Mouse (Mus musculus): ENCODE results near the gene Mrpl49. TPM values are rescaled to one million over a fixed set of nuclear protein-coding genes. Genes with fewer than 3 reads are reported as not detected.

Mrpl49 gene
- total RNA-seq, 4 experiments from 2014 or later: 33.7 to 44.8 (median 40.9) TPM

DNA sequence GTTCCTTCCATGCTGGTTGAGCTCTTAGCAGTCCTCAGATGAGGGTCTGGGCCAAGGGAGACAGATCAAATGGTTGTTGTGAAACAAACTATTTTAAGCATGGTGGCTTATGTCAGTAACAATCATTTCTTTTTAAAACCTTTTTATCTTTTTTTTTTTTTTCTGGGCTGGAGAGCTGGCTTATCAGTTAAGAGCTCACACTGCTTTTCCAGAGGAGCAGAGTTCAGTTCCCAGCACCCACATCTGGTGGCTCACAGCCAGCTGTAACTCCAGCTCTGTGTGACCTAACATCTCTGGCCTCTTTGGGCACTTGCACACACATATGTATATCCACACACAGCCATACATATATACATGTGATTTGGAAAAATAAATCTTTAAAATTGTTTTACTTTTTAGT, 19.9 kb downstream of the Mrpl49 start:
- no peak for DNase-seq (ENCODE audit: low spot score)

DNA sequence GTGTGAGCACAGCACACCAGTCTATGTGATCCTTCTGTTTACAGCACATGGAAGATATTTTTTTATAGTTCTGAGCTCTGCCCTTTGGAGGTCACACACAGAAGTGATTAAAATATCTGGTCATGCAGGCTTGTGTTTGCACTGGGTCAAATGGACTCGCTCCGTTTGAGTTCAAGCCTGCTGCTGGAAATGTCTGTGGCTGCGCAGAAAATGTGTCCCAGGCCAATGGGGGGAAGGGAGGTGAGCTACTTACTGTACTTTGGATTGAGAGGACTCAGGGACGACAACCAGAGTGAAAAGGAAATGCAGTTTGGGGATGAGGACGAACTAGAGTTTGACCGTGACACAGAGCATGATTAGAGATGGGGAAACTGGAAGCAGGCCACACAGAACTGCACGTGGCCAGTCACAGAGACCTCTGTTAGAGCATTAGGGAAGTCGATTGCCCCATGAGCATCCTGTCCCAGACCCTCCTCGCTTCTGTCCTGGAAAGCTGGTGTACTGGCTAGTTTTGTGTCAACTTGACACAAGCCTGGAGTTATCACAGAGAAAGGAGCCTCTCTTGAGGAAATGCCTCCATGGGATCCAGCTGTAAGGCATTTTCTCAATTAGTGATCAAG, 21.5 kb downstream of the Mrpl49 start:
- no peak for DNase-seq (ENCODE audit: low spot score)

DNA sequence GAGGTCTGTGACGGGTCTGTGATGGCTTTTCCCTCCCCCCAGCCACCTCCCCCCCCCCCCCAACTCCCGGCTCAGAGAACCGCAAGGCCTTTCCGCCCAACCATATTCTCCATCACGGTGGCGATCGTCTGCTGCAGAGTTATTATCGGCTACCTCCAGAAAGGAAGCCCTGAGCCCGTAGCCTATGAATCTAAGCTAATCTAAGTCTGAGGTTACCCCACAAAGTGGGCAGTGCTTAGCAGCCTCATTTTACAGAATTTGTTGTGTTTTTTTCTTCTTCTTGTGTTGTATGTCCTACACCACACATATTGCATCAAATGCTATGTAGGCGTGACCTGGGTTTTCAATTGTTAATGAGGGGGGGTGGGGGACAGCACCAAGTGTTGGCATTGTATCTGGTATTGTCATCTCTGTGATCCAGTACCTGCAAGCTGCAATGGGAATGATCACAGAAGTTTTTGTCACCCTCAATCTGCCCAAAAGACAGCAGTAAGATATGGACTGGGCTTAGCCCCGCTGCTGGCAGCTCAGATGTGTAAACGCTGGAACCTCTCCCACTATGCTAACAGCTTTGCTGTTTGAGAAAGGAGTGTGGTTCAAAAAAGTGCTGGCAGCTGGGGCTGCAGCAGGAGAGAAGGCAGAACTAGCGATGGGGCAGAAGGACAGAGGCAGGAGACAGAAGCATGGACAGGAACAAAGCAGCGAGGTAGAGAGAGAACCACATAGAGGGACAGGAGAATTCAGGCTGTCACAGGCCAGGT, 26.9 kb downstream of the Mrpl49 start:
- no peak for DNase-seq (ENCODE audit: low spot score)

DNA sequence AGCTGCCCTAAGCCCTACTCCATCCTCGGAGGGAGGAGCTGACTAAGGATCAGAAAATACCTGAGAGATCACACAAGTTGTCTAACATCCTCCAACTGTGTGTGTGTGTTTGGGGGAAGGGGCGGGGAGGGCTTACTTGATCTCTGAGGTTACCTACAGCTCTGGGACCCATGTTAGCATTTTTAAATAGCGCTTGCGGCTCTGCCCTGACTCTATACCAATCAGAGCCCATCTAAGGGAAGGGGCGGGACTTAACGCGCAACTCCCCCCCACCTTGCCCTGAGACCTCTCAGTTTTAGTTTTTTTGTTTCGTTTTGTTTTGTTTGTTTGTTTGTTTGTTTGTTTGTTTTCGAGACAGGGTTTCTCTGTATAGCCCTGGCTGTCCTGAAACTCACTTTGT, 28.2 kb downstream of the Mrpl49 start:
- DNase-seq (ENCODE audit: low spot score): no peak

DNA sequence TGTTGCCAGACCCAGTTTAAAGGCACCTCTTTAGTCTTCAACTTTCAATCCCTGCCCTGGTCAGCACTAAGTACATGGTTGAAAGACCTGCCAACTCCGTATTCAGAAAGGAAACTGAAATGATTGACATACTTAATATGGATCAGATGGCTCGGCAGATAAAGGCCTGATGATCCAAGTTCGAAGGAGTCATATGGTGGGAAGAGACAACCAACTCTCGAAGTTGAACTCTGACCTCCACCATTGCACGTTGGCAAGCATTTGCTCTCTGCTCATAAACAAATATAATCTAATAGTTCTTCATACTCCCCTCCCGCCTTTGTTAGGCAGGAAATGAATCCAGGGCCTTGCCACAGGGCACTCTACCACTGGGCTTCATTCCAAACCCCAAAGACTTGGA, 28.6 kb downstream of the Mrpl49 start:
- DNase-seq (ENCODE audit: low spot score): no peak

DNA sequence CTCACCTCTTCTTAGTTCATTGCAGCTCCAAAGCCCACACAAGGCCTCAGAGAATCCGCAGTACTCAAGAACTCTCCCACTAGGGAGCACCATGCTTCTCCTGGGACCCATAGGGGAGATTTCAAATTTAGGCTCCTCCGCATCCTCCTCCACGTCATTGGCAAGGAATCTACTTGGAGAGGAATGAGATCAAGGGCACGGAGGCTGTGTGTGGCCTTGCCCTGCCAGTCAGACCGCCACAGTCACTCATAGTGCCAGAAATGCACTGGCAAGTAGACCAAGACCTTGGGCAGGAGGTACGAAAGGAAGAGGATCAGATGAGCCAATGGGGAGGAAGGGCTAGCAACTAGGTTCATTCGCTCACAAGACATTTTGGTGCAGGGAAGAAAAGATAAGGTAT, 33.7 kb downstream of the Mrpl49 start:
- no peak for DNase-seq (ENCODE audit: low spot score)

DNA sequence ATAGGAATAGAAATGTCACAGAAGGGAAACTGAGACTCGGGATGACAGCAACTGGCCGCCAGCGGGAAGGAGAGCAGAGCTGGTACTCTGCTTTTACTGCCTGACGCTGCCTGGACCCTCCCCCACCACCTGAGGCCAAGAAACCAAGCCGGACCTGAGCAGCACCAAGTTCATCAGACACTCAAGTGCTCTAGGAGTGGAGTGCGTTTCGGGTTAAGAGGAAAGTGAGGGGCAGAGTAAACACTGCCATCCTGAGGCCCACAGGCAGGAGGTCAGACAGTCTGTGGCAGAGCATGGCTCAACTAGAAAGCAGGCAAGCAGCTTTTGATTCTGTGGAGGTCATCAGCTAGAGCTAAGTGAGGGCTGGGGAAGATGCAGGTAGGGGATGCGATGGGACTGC, 34.5 kb downstream of the Mrpl49 start:
- no peak for DNase-seq (ENCODE audit: low spot score)

DNA sequence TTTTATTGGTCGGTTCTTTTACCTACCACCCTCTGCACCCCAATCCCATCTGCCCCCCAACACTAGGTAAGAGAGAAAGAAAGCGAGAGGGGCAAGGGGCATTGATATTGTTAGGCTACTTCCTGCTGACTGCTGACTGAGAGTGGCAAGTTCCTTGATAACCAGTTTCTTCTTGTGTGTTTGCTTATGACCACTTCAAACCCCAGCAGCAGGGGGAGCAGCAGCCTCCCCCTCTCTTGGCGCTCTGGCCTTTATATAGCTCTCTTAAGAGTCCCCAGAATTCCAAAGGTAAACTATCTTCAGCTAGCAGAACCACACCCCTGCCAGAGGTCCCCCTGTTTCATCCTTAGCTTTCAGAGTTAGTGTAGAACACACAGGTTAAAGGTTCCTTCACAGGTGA, 37.3 kb downstream of the Mrpl49 start:
- no peak for DNase-seq (ENCODE audit: low spot score)

DNA sequence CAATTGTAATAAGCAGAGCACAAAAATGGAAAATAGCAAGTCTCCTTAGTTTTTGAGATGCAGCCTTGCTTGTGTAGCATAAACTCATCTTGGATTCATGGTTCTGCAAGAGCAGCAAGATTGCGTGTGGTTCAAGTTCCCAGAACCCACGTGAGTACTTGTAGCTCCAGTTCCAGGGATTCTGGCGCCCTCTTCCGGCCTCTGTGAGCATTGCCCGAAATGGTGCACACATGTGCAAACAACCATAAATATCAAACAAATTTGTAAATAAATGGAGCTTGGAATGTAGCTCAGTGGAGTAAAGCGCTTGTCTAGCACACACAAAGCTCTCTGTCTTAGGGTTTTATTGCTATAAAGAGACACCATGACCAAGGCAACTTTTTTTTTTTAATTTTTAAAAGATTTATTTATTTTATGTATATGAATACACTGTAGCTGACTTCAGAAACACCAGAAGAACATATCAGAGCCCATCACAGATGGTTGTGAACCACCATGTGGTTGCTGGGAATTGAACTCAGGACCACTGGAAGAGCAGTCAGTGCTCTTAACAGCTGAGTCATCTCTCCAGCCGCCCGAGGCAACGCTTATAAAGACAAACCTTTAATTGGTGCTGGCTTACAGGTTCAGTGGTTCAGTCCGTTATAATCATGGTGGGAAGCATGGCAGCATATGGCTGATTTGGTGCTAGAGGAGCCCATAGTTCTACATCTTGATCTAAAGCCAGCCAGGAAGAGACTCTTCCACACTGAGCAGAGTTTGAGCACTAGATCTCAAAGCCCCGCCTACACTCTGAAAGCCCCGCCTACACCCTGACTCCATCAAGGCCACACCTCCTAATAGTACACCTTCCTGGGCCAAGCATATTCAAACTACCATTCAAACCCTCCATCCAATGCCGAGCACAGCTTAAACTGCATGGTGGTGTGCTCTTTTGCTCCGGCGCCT, 39.2 kb downstream of the Mrpl49 start:
- peak; percentile 84 for DNase-seq (ENCODE audit: low spot score)

DNA sequence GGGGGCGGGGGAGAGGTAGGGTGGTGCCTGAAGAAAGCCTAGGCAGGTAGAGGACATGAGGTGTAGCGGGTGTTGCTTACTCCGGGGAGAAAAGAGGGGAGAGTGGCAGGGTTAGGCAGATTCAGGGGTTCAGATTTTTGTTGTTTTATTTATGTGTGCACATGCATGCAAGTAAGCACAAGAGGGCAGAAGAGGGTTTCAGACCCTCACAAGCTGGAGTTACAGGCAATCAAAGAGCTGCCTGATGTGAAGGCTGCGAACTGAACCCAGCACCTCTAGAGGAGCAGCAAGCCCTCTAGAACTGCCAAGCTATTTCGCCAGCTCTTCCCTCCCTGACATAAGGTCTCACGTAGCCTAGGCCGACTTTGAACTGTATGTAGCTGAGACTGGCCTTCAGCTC, 41.1 kb downstream of the Mrpl49 start:
- DNase-seq (ENCODE audit: low spot score): no peak

DNA sequence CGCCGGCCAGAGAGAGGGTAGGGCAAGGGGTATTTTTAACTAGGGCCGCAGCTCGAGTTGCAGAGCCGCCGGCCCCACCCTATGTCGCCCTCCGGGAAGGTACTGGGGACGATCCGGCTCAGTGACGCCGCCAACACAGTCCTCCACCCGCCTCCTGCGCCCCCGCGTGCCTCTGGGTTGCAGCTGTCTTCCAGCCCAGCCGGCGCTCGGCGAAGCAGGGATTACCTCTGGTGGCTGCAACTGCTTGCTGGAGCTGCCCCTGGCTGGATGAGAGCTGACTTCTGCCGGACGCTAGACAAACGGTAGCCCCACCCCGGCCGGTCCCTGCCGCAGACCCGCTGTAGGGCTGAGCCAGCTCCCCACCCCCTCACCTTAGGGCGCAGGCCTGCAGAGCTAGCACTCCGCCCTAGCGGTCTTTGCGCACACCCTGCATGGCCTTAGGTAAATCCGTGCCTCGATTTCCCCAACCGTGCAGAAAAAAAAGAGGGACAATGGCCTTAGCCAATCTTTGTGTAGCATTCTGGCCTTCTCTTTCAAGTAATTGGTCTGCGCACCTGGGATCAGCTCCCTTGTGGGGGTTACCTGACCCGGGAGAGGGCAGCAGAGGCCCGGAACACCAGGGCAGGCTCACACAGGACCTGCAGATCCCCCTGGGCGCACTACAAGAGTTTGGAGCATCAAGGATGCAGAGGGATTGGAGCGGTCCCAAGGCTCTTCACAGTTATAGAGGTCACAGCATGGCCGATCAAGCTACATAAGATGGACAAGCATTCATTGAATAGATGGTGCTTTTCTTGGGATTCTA, 41.9 kb downstream of the Mrpl49 start, which contains the start of gene Capn1:
Capn1 (minus strand) TSS at position 387 of the 805 bp plus-strand sequence.
- DNase-seq (ENCODE audit: low spot score): peak; percentile 55

DNA sequence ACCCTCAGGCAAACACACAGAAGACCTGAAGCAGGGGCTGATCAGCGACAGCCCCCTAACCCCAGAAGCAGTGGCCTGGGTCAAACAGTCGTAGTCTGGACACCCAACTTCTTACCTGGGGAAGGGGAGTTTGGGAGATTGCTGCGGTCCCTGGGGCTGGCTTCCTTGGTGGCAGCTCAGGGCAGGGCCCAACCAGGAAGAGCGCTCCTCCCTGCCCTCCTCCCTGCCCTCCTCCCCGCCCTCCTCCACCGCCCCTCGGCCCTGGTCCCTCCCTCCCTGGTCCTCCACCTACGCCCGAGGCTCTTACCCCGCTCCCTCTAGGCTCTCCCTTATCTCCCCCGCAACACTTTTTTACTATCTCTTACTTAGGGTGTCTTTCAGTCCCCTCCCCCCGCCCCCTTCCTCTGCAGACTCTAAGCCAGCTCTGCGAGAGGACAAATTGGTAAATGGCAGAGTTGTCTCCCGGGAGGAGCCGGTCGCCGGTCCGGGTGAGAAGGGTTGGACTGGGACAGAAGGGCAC, 42.5 kb downstream of the Mrpl49 start:
- DNase-seq (ENCODE audit: low spot score): peak; percentile 16

DNA sequence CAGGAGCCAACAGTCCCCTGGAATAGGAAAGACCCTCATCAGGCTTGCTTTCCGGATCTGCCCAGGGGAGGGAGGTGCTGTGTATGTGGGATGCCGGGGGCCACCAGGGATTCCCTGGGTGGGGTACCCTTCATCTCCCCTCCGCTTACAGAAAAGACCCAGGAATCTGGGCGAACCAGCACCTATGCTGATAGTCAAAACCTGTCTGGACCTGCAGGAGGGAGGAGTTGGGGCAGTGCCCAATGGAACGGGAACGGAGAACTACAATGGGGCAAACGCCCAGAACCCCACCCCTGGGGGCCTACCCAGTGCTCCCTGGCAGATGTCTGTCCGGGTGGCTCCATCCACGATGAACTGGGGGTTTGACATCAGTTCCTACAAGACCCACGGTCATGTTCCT, 43.9 kb downstream of the Mrpl49 start:
- DNase-seq (ENCODE audit: low spot score): no peak

DNA sequence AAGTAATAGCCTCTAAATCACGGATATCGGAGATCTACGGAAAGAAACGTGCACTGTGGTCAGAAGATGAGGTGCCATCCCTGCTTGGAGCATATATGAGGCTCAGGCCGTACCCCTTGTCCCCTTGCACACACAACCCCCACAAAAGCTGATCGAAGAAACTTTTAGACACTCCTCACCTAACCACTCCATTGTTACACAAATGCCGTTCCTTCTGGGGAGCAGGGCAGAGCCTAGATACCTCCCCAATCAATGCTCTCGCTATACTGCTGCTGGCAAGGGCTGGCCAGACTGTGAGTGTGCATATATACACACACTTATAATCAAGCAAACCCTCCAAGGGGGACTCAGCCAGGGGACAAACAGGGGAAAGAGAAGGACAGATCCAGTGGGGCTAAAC, 48.4 kb downstream of the Mrpl49 start:
- DNase-seq (ENCODE audit: low spot score): no peak

DNA sequence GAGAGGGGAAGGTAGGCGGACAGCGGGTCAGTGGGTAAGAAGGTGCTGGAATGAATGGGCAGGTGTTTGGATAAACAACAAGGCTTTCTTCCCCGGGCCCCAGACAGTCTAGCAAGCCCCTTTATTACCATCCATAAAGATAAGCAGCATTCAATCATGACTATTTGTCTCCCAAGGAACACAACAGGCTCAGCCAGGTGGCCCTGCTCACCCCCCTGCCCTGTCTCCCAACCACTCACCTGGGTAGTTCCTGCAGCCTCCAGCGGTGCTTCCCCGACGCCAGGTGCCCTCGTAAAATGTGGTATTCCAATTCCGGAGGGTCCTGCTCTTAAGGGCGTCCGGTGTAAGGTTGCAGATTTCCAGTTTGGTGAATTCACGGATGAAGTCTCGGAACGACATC, 50.6 kb downstream of the Mrpl49 start:
- no peak for DNase-seq (ENCODE audit: low spot score)

DNA sequence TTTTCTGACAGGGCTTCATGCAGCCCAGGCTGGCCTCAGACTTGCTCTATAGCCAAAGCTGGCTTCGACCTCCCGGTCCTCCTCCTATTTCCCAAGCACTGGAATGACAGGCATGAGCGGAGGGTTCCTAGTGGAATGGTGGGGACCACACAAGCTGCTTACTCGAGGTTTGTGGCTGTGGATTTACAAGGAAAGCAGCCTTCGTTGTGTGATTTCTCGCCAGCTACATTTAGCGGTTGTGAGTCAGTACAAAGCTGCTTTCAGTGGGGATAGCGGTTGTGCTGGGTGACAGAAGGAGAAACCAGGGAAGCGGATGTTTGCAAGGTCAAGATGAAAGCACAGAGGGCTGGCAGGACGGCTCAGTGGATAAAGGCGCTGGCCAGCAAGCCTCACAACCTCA, 52.0 kb downstream of the Mrpl49 start:
- no peak for DNase-seq (ENCODE audit: low spot score)

Small RNA genes lying within 50 kb of the gene (microRNA-seq; reads per million reads assigned to microRNA genes)
- not detected for gene Mir6988

Other genes with a start within 250 kb of the Mrpl49 start
- 1 to 10 TPM; 7.1 to 8.1 (median 7.5) TPM for gene Frmd8, start 182.5 kb downstream of the Mrpl49 start, total RNA-seq (2022)
- gene Slc25a45, start 180.0 kb downstream of the Mrpl49 start, total RNA-seq (2022): 1 to 10 TPM; 2.4 to 3.8 (median 2.8) TPM
- under 1 TPM; 0.23 to 0.50 (median 0.34) TPM for gene Tigd3, start 163.6 kb downstream of the Mrpl49 start, total RNA-seq (2022)
- 10 to 100 TPM; 71.9 to 95.2 (median 81.1) TPM for gene Dpf2, start 144.8 kb downstream of the Mrpl49 start, total RNA-seq (2022)
- gene Cdc42ep2, start 133.0 kb downstream of the Mrpl49 start, total RNA-seq (2022): 1 to 10 TPM; 6.0 to 9.7 (median 8.9) TPM
- gene Pola2, start 93.6 kb downstream of the Mrpl49 start, total RNA-seq (2022): 10 to 100 TPM in 2 of 4 experiments, 1 to 10 TPM in 2; 7.8 to 13.5 (median 9.3) TPM
- not detected for gene Slc22a20, start 71.6 kb downstream of the Mrpl49 start, total RNA-seq (2022)
- gene Capn1, start 41.9 kb downstream of the Mrpl49 start, total RNA-seq (2022): 10 to 100 TPM; 28.2 to 43.0 (median 35.8) TPM
- gene Syvn1, start 11.2 kb downstream of the Mrpl49 start, total RNA-seq (2022): 10 to 100 TPM; 18.9 to 21.7 (median 21.4) TPM
- 100 to 1,000 TPM; 526 to 624 (median 583) TPM for gene Fau, start 59 bp upstream of the Mrpl49 start, total RNA-seq (2022)
- gene Znhit2, start 3.4 kb upstream of the Mrpl49 start, total RNA-seq (2022): 10 to 100 TPM; 11.8 to 14.1 (median 13.0) TPM
- gene Tm7sf2, start 10.6 kb upstream of the Mrpl49 start, total RNA-seq (2022): 1 to 10 TPM; 3.1 to 3.9 (median 3.2) TPM
- 10 to 100 TPM; 18.3 to 23.7 (median 21.1) TPM for gene Vps51, start 19.4 kb upstream of the Mrpl49 start, total RNA-seq (2022)
- not detected for gene Tmem262, start 22.2 kb upstream of the Mrpl49 start, total RNA-seq (2022)
- gene Gm28374, start 24.5 kb upstream of the Mrpl49 start, total RNA-seq (2022): not detected
- gene Zfpl1, start 27.2 kb upstream of the Mrpl49 start, total RNA-seq (2022): 10 to 100 TPM; 15.4 to 20.8 (median 17.4) TPM
- gene Cdca5, start 27.2 kb upstream of the Mrpl49 start, total RNA-seq (2022): under 1 TPM in 1 of 4 experiments, not detected in 3; 0.16 TPM
- not detected for gene AC131692.1, start 36.6 kb upstream of the Mrpl49 start, total RNA-seq (2022)
- gene Naaladl1, start 48.0 kb upstream of the Mrpl49 start, total RNA-seq (2022): not detected
- 10 to 100 TPM in 1 of 4 experiments, 1 to 10 TPM in 3; 8.0 to 10.4 (median 9.0) TPM for gene Sac3d1, start 60.9 kb upstream of the Mrpl49 start, total RNA-seq (2022)
- gene Snx15, start 70.5 kb upstream of the Mrpl49 start, total RNA-seq (2022): 10 to 100 TPM; 14.8 to 18.0 (median 15.6) TPM
- gene Batf2, start 83.2 kb upstream of the Mrpl49 start, total RNA-seq (2022): 1 to 10 TPM in 1 of 4 experiments, under 1 TPM in 3; 0.31 to 1.4 (median 0.43) TPM
- gene Arl2, start 83.8 kb upstream of the Mrpl49 start, total RNA-seq (2022): 10 to 100 TPM; 77.6 to 82.7 (median 79.4) TPM
- gene Majin, start 126.6 kb upstream of the Mrpl49 start, total RNA-seq (2022): not detected
- gene Gpha2, start 168.6 kb upstream of the Mrpl49 start, total RNA-seq (2022): not detected
- 10 to 100 TPM; 32.9 to 35.9 (median 34.4) TPM for gene Ppp2r5b, start 178.1 kb upstream of the Mrpl49 start, total RNA-seq (2022)
- gene Atg2a, start 183.9 kb upstream of the Mrpl49 start, total RNA-seq (2022): 10 to 100 TPM; 22.3 to 28.0 (median 25.8) TPM
- gene Ehd1, start 218.9 kb upstream of the Mrpl49 start, total RNA-seq (2022): 10 to 100 TPM; 88.7 to 99.1 (median 92.3) TPM
- gene Cdc42bpg, start 248.7 kb upstream of the Mrpl49 start, total RNA-seq (2022): 10 to 100 TPM; 14.7 to 17.1 (median 15.4) TPM